Mouse (Mus musculus): ENCODE data around the gene Snrpa1.

- TF ChIP-seq ZC3H11A (IDR thresholded peaks at IDR 0.05; ENCODE audit: borderline replicate concordance, low read depth, low read length) (no peak), HCFC1 (IDR thresholded peaks at IDR 0.05; ENCODE audit: borderline replicate concordance, insufficient read depth, low read length) (no peak), CHD2 (IDR thresholded peaks at IDR 0.05; ENCODE audit: low read depth, low read length) (no peak)
These were observed 54.8 kb downstream of the Snrpa1 start for GRCm38 (mm10) chr7:66113561-66113960.
